Mouse (Mus musculus): ENCODE measurements at regions not wholly inside any gene's neighbourhood (a gene's known extent, or its start where the extent isn't known, plus 50 kb on each side); places are given as distances from the start of the nearest gene placed in this dataset.

DNA sequence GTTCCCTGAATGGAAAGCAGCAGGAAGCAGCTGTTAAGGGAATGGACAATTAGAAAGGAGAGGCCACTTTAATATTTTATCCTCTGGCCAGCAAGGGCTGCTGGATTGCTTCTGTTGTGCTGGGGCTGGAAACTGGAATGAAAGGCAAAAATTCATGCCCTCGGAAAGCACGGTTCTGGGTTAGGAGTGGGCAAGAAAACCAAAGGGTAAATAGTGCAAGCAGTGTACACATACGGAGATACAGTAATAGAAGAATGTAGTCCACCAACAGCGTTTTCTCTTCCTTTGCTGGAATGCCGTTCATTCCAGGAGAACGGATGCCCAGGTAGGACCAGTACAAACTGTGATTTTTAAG, 50.8 kb upstream of the Zfr start:
- DNase-seq (ENCODE audit: low spot score in 2 of 2) = no peak

DNA sequence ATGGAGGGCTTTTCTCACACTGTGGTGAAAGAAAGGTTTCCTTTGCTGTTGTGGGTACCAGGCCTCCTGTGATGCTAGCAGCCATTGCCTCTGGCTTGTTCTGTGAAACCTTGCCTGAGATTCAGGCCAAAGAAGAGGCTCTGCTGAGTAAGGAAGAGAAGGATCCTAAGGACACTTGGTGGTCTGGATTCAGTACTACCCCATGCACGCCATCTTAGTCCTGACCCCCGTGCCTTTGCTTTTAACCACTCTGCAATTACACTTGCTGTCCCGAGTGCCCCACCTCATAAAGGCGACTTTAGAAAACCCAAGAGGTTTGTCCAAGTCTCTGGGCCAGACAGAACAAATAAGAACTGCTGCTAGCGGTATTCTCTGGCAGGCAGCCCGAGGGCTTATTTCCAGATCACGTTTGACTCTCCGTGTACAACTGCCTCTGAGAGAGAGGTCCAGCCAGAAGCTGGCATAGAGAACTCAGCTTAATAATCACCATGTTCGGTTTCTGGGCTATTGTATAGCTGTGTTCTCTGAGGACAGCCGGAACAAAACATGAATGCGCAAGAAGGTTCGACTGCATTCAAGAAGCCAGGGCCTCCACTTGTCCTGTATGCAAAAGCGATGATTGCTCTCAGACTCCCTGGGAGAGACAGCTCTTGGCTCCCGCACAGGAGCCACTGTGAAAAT, 51.3 kb upstream of the Zfr start:
- peak; percentile 59 to 65 for DNase-seq (ENCODE audit: low spot score in 2 of 2)

DNA sequence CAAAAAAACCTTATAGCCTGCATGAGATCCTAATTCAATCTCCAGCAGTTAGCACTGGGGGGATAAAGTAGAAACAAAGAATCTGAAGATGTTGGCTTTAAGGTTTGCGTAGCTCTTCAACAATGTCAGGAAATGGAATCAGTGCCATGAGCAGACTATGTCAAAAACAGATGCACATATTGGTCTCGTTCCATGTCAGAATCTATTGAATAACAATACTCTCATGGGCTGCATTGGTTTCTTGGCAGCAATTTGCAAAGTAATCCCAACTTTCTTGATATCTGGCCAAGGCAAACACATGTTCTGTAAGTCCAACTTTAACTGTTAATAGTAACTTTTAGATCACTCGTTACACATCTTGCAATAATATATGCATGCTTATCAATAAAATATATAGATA, 58.1 kb upstream of the Sub1 start:
- DNase-seq (ENCODE audit: low spot score in 2 of 2) = no peak

DNA sequence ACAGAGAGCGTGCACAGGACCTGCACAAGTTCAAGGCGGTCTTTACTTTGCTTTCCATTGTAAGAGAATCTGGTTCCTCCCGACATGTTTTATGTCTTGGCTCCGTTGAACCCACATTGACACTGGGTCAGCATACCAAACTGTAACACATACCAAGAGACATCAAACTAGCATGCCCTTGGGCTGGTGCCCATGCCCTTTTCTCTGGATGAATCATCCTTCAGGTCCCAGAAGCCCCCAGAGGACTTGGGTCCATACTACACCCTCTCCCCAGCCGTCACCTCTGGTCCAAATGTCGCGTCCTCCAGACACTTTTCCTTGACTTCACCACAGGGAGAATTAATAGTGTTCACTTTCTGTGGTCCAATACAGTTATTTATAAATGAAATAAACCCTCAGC, 56.8 kb upstream of the Sub1 start:
- DNase-seq (ENCODE audit: low spot score in 2 of 2) = no peak

DNA sequence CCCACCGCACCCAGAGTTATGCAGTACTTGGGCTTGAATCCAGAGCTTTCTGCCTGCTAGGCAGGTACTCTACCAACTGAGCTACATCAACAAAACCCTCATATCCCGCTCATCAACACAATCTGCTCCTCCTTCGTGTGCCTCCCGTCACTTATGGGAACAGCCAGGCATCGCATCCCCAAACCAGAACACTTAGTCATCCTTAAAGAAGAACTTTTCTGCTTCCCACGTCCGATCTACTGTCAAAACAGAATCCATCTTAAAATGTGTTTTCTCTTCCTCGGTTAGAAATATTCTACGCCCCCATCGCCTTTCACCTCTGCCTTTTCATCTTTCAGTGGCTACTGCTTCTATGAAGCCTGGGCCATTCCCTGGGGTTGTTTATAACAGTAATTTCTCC, 52.2 kb upstream of the Sub1 start:
- peak; percentile 36 to 52 for DNase-seq (ENCODE audit: low spot score in 2 of 2)

DNA sequence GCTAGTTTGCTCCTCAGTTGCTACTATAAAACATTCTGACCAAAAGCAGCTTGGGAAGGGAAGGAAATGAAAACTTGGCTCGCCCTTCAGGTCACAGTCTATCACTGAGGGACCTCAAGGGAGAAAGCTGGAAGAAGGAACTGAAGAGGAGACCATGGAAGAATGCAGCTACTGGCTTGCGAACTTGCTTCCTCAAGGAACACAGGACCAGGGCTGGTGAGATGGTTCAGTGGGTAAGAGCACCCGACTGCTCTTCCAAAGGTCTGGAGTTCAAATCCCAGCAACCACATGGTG, 51.4 kb upstream of the Sub1 start:
- DNase-seq (ENCODE audit: low spot score in 2 of 2) = no peak

DNA sequence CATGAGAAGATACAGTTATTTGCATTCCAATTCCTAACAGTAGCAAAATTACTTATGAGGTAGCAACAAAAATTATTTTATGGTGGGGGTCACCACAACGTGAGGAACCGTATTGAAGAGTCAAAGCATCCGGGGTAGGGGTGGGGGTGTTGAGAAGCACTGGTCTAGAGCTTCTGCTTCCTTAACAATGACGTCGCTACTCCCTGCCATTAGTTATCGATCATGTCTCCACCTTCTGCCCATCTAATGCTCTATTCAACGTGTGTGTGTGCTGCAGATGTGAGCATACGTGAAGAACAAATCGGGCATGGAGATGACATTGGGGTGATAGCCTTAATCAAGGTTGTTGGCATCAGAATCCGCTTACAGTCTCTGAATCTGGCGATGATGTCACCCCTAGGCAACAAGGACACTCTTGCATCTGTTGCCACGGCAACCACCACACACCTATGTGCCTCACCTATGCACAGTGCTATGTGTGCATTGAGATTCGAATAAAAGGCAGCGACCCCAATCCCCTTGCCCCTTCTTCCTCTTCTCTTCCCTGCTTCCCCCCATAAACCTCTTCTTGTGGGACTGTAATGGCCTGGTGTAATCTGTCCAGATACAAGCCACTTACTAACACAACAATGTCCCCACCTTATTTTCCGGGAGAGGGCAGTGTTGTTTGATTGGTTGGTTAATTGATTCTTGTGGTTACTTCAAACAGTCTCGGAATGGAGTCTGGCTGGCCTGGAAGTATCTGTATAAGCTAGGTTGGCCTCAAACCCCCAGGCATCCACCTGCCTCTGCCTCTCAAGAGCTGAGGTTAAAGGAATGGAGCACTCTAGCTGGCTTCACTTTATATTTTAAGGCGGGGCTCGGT, 50.8 kb upstream of the Sub1 start:
- DNase-seq (ENCODE audit: low spot score in 2 of 2) = no peak

Data from left cerebral cortex, adult 18-20 months (tissue).